ENCODE assay signal across 18 mouse cellular contexts in genomic region chr11:113742998-113743397, GRCm38 (mm10). TPM values are rescaled to one million over a fixed set of nuclear protein-coding genes. Genes with fewer than 3 reads are reported as not detected.
A peak's percentile ranks its signal among the peaks of the same experiment; 100 is the strongest.
DNase-seq lines count a peak whose midpoint lies in the region; ATAC-seq and TF ChIP-seq lines count a peak whose summit lies in the region.
"Had no signal": no experiment of that assay in that cellular context is flagged by ENCODE, and none has a peak within 500 bp of the region (broad histone marks: within the 10 kb centered on the region; RNA-seq: fewer than 3 reads in every experiment).

No protein-coding gene starts in this region.

- H3K9me3 ChIP-seq in kidney, postnatal 0 days (replicated peaks; ENCODE audit: low read length): no peaks in the 10 kb centered on the region
- H3K9me3 ChIP-seq: hindbrain, embryonic 12.5 days; limb, embryonic 15.5 days; midbrain, embryonic 12.5 days had no signal

- no peak overlapping the region for H3K4me3 ChIP-seq in kidney, postnatal 0 days (replicated peaks; ENCODE audit: low read depth, low read length)
- no peak overlapping the region for H3K4me3 ChIP-seq in testis, adult 2 months (ENCODE audit: control insufficient read depth, low read depth, low read length)
- H3K4me3 ChIP-seq: forebrain, embryonic 13.5 days; hindbrain, embryonic 12.5 days; limb, embryonic 15.5 days; midbrain, embryonic 12.5 days; myocyte had no signal

- DNase-seq in kidney, postnatal 0 days (ENCODE audit: low spot score): no peak
- no peak for DNase-seq in kidney, postnatal 10 days
- no peak for DNase-seq in testis, postnatal 10 days (ENCODE audit: low spot score)
- peak; percentile 77 for DNase-seq in R1 (ENCODE audit: low read depth, low spot score)
- DNase-seq in ovary, adult 18-20 months (ENCODE audit: low spot score): no peak
- DNase-seq: adrenal gland, postnatal 10 days; cerebellum, adult 9-10 months; embryo, embryonic 11 days; heart, adult 11 months; kidney, adult 18-20 months; lung, postnatal 36 days had no signal

- H3K27ac ChIP-seq in kidney, postnatal 0 days: no peak overlapping the region
- H3K27ac ChIP-seq in testis, adult 2 months (ENCODE audit: control insufficient read depth, insufficient read depth, low read depth, low read length): no peak overlapping the region
- H3K27ac ChIP-seq: forebrain, embryonic 13.5 days; hindbrain, embryonic 12.5 days; limb, embryonic 15.5 days; midbrain, embryonic 12.5 days had no signal

- no peak for TF ChIP-seq POLR2A in testis, adult 2 months (IDR thresholded peaks at IDR 0.05; ENCODE audit: control insufficient read depth, low read depth, low read length)

- H3K36me3 ChIP-seq in kidney, postnatal 0 days (ENCODE audit: insufficient read depth, low read length): 0 out of 2 replicates have a peak, but pooled peaks cover 9% of the 10 kb centered on the region
- H3K36me3 ChIP-seq in testis, adult 2 months (ENCODE audit: control insufficient read depth, insufficient read depth, low read length): peaks cover 1% of the 10 kb centered on the region; the same call in 1 of the 2 replicates

- peaks cover 21% of the 10 kb centered on the region for H3K4me1 ChIP-seq in kidney, postnatal 0 days (replicated peaks; ENCODE audit: insufficient read depth, low read length)
- H3K4me1 ChIP-seq in testis, adult 2 months (ENCODE audit: control insufficient read depth, insufficient read depth, low read length): peaks cover 11% of the 10 kb centered on the region

- ATAC-seq in kidney, postnatal 0 days (replicated peaks; ENCODE audit: low FRiP score, low read depth): no peak
- ATAC-seq in cerebellum, adult (ENCODE audit: insufficient number of reproducible peaks, low FRiP score, low TSS enrichment): no peak
- ATAC-seq: forebrain, embryonic 13.5 days had no signal

- no peaks in the 10 kb centered on the region for H3K27me3 ChIP-seq in kidney, postnatal 0 days (ENCODE audit: insufficient read depth, low read length)
- H3K27me3 ChIP-seq in testis, adult 2 months (ENCODE audit: control insufficient read depth, insufficient read depth, low read length): no peaks in the 10 kb centered on the region
- H3K27me3 ChIP-seq: forebrain, embryonic 13.5 days; hindbrain, embryonic 12.5 days; limb, embryonic 15.5 days; midbrain, embryonic 12.5 days had no signal

- 96% methylated on average over 1 of the region's 1 CpGs for WGBS in kidney, postnatal 0 days

- H3K9ac ChIP-seq in kidney, postnatal 0 days (ENCODE audit: low read depth, low read length): no peak overlapping the region
- H3K9ac ChIP-seq: forebrain, embryonic 13.5 days; hindbrain, embryonic 12.5 days; limb, embryonic 15.5 days; midbrain, embryonic 12.5 days had no signal

- peak; percentile 38; the same call in 1 of the 2 replicates for TF ChIP-seq CTCF in kidney, postnatal 0 days (IDR thresholded peaks at IDR 0.05; ENCODE audit: low read depth)
- TF ChIP-seq CTCF in testis, adult 2 months (IDR thresholded peaks at IDR 0.05; ENCODE audit: control insufficient read depth, insufficient read depth, insufficient replicate concordance, low read depth, low read length): peak; percentile 36; the same call in 1 of the 2 replicates

- no peak overlapping the region for H3K4me2 ChIP-seq in kidney, postnatal 0 days (ENCODE audit: low read length)
- H3K4me2 ChIP-seq: forebrain, embryonic 13.5 days; hindbrain, embryonic 12.5 days; limb, embryonic 15.5 days; midbrain, embryonic 12.5 days had no signal

RNA-seq across cellular contexts. Expression of gene Cdc42ep4, which starts 8.7 kb away (rescaled TPM):
- 48.5 and 52.3 TPM in 2 replicates for polyA plus RNA-seq in kidney, postnatal 0 days (2015; fragmentation: Nextera tagmentation; extraction: Ambion mirVana)
- 27.4 and 29.4 TPM in 2 replicates for polyA plus RNA-seq in testis, adult 2 months (2012; rRNA removed)

RNA-seq across cellular contexts. Expression of gene Cpsf4l, which starts 33.2 kb away (rescaled TPM):
- 3.9 TPM in 2 replicates for polyA plus RNA-seq in kidney, postnatal 0 days (2015; fragmentation: Nextera tagmentation; extraction: Ambion mirVana)
- 74.1 and 80.7 TPM in 2 replicates for polyA plus RNA-seq in testis, adult 2 months (2012; rRNA removed)

RNA-seq across cellular contexts. Expression of gene D11Wsu47e, which starts 58.8 kb away (rescaled TPM):
- 17.2 and 18.8 TPM in 2 replicates for polyA plus RNA-seq in kidney, postnatal 0 days (2015; fragmentation: Nextera tagmentation; extraction: Ambion mirVana)
- 226 and 236 TPM in 2 replicates for polyA plus RNA-seq in testis, adult 2 months (2012; rRNA removed)

RNA-seq across cellular contexts. Expression of gene Fam104a, which starts 59.0 kb away (rescaled TPM):
- 49.7 and 49.9 TPM in 2 replicates for polyA plus RNA-seq in kidney, postnatal 0 days (2015; fragmentation: Nextera tagmentation; extraction: Ambion mirVana)
- 143 and 168 TPM in 2 replicates for polyA plus RNA-seq in testis, adult 2 months (2012; rRNA removed)

Comparison
In these comparisons a context has a peak if more than half of its experiments do, and no peak if none do; other contexts are left out.
1. RNA of gene Cpsf4l, which starts 33.2 kb away (polyA plus RNA-seq): 74.1 to 80.7 TPM in testis, adult 2 months; 3.9 TPM in kidney, postnatal 0 days; every median in the first group is over 10 times any median in the second.
2. RNA of gene D11Wsu47e, which starts 58.8 kb away (polyA plus RNA-seq): 226 to 236 TPM in testis, adult 2 months; 17.2 to 18.8 TPM in kidney, postnatal 0 days; every median in the first group is over 10 times any median in the second.